Mouse (Mus musculus) heart, adult 9 months (tissue): Measurements from ENCODE around the gene Tmem97.
"Not testable (repeated sequence)": the region's sequence is repeated elsewhere in the genome, so short reads cannot be mapped to it uniquely, and the experiment has no call there.

Experiments
- DNase-seq, 2 experiments: peaks; one replicate each; pipeline ENCODE4 v3.0.0; 2022; ENCODE audit warnings: low spot score in 2 of 2

Gene Tmem97

GRCm38 (mm10) chr11:78550168-78551058, at the start of gene Tmem97:
Tmem97 (minus strand) TSS chr11:78550777.
- DNase-seq = peak; percentile 97 to 98

- DNase-seq = no peak
Observed at GRCm38 (mm10) chr11:78600051-78600450, 49.5 kb upstream of the Tmem97 start.

DNA sequence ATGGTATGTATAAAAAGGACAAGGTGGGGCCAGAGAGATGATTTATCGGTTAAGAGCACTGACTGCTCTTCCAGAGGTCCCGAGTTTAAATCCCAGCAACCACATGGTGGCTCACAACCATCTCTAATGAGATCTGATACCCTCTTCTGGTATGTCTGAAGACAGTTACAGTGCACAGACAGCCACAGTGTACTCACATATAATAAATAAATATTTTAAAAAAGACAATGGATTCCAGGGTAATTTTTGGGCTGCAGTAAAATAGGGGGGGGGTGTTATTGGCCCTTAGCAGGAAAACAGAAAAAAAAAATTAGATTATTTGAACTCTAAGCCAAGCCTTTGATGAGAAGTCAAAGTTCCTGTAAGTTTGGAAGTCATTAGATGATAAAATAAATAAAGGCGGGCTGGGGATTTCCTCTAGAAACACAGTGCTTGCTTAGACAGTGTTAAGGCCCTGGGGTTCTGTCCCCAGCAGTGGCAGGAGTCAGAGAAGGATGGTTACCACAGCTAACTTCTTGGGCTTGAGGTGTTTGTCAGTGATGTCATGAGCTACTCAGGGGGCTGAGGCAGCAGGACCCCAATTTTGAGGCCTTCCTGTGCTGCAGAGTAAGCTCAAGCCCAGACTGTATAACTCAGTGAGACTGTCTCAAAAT, 48.3 kb upstream of the Tmem97 start:
- no peak for DNase-seq

DNA sequence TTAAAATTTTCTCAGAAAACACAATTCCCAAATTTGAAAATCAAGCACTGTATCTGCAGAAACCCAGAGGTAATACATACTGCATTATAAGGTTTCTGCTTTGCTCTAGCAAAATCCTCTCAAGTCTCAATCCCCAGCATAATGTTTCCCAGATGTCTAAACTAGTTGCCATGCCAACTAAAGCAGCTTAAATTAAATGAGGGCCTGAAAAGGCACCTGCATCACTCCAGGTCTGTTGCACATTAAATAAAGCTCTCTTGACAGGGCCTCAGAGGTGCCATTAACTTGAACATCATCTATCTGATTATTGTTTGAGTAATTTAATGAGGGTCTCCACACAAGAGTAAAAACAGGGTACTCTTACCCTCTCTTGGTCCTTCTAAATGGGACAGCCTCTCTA, 46.2 kb upstream of the Tmem97 start:
- no peak for DNase-seq

- no peak for DNase-seq
Observed at GRCm38 (mm10) chr11:78595773-78596172, 45.2 kb upstream of the Tmem97 start.

DNA sequence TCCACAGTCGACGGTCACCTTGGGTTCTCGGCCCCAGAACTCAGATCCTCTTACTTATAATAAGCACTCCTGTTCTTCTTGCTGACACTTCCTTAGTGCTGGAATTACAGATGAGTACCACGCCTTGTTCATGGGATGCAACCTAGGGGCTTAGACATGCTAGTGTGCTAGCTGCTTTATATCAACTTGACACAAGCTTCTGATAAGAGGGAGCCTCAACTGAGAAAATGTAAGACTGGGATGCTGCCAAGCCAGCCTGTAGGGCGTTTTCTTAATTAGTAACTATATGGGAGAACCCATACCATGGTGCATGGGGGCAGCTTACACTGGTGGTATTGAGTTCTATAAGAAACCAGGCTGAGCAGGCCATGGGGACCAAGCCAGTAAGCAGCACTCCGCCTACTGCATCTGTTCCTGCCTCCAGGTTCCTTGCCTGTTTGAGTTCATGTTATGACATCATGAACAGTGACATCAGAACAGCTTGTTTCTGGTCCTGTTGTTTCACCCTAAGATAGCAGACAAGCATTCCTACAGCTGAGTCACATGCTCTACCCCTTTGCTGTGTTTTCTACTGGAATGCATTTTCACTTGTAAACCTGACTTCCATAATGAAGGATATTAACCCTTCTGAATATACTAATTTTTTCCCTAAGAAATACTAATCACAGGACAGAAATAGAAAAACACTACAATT, 43.8 kb upstream of the Tmem97 start:
- DNase-seq = no peak

DNA sequence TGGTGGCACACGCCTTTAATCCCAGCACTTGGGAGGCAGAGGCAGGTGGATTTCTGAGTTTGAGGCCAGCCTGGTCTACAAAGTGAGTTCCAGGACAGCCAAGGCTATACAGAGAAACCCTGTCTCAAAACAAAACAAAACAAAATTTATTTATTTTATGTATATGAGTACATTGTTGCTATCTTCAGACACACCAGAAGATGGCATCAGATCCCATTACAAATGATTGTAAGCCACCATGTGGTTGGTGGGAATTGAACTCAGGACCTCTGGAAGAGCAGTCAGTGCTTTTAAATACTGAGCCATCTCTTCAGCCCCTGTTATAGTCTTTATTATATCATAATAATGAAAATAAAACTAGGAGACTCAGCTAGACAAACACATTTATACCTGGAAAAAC, 37.1 kb upstream of the Tmem97 start:
- DNase-seq = not testable (repeated sequence)

GRCm38 (mm10) chr11:78586099-78586498, 35.5 kb upstream of the Tmem97 start:
- DNase-seq = no peak

DNA sequence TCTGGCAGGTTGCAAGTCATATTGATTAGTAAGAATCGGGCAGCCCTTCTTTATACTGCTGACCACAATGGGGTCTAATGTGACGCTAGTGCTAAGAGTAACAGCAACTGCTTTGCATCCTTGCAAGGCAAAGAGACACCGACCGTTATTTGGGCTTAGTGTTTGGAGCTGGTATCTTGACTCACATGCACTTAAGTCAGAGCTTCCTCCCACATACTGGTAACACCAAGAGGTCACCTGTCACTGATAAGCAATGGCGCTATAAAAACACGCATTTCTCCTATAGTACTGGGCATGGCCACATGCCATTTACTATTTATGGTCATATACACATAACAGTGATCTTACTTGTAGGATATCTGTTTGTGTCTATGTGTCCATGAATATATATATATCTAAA, 32.3 kb upstream of the Tmem97 start:
- DNase-seq = no peak

DNA sequence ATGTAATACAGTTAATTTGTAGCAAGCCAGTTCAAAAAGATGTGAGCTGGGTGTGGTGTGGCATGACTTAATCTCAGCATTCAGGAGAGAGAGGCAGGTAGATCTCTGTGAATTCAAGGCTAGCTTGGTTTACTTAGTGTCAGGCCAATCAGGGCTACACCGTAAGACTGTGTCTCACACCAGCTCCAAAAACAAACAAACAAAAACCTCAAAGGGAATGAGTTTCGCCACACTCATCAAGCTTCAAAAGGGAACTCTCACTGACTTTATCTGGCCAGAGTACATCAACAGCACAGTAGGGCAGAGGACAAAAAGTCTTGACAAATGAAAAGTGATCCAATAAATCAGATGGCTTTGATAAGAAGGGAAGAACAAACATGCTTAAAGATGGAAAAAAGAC, 24.4 kb upstream of the Tmem97 start:
- DNase-seq = no peak

- DNase-seq = no peak
Observed at GRCm38 (mm10) chr11:78574536-78574935, 24.0 kb upstream of the Tmem97 start.

DNA sequence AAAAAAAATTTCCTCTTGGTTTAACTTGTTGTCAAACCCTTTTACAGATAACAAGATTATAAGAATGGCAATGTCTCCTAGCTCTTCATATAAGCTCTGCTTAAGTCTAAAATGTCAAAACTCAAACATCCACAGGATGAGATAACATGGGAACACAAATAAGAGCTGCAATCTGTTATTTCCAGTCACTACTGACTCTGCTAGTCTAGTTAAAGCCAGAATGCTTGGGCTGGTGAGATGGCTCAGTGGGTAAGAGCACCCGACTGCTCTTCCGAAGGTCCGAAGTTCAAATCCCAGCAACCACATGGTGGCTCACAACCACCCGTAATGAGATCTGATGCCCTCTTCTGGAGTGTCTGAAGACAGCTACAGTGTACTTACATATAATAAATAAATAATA, 23.5 kb upstream of the Tmem97 start:
- DNase-seq = not testable (repeated sequence)

DNA sequence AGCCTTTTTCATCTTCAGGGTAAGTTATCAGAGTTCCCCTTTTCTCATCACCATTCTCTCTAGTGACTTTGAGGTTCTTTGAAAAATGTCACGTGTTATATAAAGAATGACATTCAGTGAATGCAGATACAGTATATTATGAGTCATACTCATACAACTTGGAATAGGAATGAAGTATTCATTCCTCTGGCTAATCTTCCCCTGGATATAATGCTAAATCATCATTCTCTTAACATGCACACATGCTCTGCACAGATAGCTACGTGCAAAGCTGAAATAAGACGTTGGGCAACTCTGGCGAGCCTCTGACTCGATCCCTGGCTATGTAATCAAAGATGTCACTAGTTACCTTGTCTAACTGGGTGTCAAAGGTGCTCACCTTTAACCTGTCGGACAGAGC, 21.3 kb upstream of the Tmem97 start:
- no peak for DNase-seq

DNA sequence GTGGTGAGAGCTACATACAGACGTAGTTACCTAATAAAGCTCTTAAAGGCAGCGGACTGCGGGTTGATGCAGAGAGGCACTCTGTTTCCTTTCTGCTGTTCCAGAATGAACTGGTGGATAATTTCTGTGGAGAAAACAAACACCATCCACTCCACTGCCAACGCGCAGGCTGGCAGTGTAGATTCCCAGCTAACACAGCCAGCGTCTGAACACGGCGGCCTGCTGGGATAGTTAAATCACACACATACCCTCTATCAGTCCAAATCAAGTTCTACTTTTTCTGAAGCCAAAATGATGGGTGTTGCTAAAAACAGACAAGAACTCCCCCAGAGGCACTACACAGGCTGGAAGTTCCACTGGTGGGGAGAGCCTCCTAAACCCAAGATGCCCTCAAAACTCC, 20.9 kb upstream of the Tmem97 start:
- no peak for DNase-seq

GRCm38 (mm10) chr11:78569806-78570205, 19.2 kb upstream of the Tmem97 start:
- DNase-seq = no peak

DNA sequence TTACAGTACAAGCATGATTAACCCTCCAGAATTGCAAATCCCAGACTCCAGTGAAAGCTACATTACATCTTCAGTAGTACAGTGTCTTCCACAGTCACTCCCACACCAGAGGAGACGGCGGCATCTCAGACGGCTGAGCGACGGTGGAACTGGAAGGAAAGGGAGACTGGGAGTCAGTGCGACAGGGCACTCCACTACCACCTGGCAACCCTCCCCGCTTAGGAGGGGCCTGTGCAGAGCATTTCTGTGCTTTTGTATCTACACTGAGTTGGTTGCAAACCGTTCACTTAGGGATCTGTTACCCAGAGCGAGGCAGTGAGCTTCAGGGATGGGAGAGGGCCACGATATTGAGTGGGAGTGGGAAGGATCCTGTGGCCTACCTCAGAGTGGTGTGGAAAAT, 18.2 kb upstream of the Tmem97 start:
- no peak for DNase-seq

- no peak for DNase-seq
Observed at GRCm38 (mm10) chr11:78567614-78568013, 17.0 kb upstream of the Tmem97 start.

DNA sequence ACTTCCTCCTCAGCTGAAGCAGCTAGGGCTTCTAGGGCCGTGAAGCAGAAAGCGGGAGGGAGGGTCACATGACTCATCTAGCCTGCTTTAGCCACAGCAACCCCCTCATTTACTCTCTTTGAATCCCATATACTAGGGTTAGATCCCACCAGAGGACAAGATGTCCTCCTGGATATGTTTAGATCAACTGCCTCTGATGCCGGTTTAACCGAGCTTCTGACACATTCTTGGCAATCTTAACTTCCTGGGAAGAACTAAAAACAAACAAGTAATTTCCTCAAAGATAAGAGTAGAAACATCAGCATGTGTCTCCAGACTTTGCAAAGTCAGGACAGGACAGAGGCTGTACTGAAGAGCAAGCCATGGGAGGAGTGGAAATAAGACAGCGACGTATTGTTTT, 16.2 kb upstream of the Tmem97 start:
- peak; percentile 64 to 81 for DNase-seq

- DNase-seq = peak; percentile 48 to 73
Observed at GRCm38 (mm10) chr11:78560447-78560846, 9.9 kb upstream of the Tmem97 start.

DNA sequence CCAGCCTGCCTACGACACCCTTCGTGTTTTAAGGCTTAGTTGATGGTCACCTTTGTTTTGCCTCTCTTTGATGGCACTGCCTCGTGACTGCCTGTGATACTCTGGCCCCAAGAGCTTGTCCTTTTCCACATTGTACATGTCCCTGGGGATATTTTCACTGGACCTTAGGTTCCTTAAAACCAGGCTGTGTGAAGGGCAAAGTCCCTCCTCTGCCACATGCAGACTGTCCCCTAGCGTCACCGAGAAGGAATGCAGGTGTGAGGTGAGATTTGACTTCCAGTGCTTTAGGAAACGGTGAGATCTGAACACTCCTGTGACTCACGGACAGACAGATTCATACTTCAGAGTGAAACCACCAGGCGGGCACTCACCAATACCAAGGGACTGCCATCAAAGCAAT, 6.7 kb upstream of the Tmem97 start:
- DNase-seq = no peak

GRCm38 (mm10) chr11:78556070-78556469, 5.5 kb upstream of the Tmem97 start:
- no peak for DNase-seq

DNA sequence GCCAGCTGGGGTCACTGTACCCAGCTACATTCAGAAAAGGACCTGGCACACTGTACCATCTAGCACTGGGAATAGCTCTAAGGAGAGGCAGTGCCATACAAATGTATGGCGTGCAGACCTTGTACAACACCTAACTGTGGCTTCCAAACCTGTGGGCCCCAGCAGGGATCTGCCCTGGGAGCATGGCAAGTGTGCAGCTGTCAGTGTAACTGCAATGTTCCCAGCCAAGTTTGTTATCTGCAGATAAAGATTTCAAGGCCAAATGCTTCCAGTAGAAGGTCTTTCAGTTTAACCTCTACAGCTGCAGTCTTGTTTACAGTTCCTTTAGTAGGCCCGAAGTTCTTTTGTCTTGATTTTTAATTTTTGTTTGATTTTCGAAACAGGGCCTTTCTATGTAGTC, 5.0 kb upstream of the Tmem97 start:
- no peak for DNase-seq

DNA sequence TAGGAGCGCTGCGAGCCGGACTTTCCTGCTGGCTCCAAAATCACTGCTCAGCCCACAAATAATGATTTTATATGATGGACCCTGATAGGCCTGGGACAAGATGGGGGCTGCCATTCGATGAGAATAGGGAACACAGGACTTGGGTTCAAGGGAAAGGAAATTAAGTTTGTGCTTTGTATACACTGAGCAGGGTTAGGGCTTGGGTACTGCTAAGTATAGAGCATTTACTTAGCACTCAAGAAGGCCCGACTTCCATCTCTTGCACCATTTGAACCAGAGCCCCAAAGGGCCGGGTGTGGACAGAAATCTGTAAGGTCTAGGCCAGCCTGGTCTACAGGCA, 452 bp upstream of the Tmem97 start:
- DNase-seq = no peak
